In genomic region chr19:48097942-48098596, GRCm38 (mm10) we compare ENCODE assay signal across 13 mouse cellular contexts.
DNase-seq lines count a peak whose midpoint lies in the region; ATAC-seq lines count a peak whose summit lies in the region.
"Had no signal": no experiment of that assay in that cellular context is flagged by ENCODE, and none has a peak within 500 bp of the region (broad histone marks: within the 10 kb centered on the region; RNA-seq: fewer than 3 reads in every experiment).

No protein-coding gene starts in this region.

- H3K4me1 ChIP-seq in liver, embryonic 11.5 days (replicated peaks; ENCODE audit: control insufficient read depth, insufficient read depth, low read length), result no peaks in the 10 kb centered on the region
- H3K4me1 ChIP-seq: kidney, embryonic 15.5 days; neural tube, embryonic 12.5 days had no signal

- no peak overlapping the region for H3K9ac ChIP-seq in liver, embryonic 11.5 days (ENCODE audit: low read depth, low read length)
- H3K9ac ChIP-seq: kidney, embryonic 15.5 days; liver, embryonic 14.5 days; neural tube, embryonic 12.5 days had no signal

- H3K4me2 ChIP-seq in liver, embryonic 11.5 days, result no peak overlapping the region
- H3K4me2 ChIP-seq: kidney, embryonic 15.5 days; neural tube, embryonic 12.5 days had no signal

- H3K4me3 ChIP-seq in liver, embryonic 11.5 days (ENCODE audit: low read depth, low read length), result no peak overlapping the region
- H3K4me3 ChIP-seq: kidney, embryonic 15.5 days; neural tube, embryonic 12.5 days had no signal

- DNase-seq in layer of hippocampus, adult 11-12 months (ENCODE audit: low spot score), result peak; percentile 42
- DNase-seq in layer of hippocampus, adult 9-10 months (ENCODE audit: low spot score), result no peak
- peak; percentile 78 to 86 for DNase-seq in frontal cortex, adult 2 months (ENCODE audit: extremely low spot score in 1 of 2, low spot score in 1 of 2)
- DNase-seq in layer of hippocampus, postnatal 36 days, result peak; percentile 17 to 34
- DNase-seq in right cerebral cortex, postnatal 14 days, result peak; percentile 82
- DNase-seq in thymus, postnatal 10 days (ENCODE audit: low spot score in 2 of 2), result no peak
- DNase-seq in liver, embryonic 11.5 days (ENCODE audit: low spot score), result no peak
- no peak for DNase-seq in liver
- DNase-seq: cerebellum, adult 8-10 months; heart, adult 11 months had no signal

- no peaks in the 10 kb centered on the region for H3K36me3 ChIP-seq in liver, embryonic 11.5 days (ENCODE audit: control insufficient read depth, insufficient read depth, low read length)
- H3K36me3 ChIP-seq: kidney, embryonic 15.5 days; neural tube, embryonic 12.5 days had no signal

- H3K27ac ChIP-seq in liver, embryonic 11.5 days (ENCODE audit: low read depth, low read length), result no peak overlapping the region
- H3K27ac ChIP-seq: kidney, embryonic 15.5 days; liver, embryonic 14.5 days; neural tube, embryonic 12.5 days had no signal

- H3K27me3 ChIP-seq in liver, embryonic 11.5 days (replicated peaks; ENCODE audit: control insufficient read depth, insufficient read depth, low read length), result no peaks in the 10 kb centered on the region
- H3K27me3 ChIP-seq: kidney, embryonic 15.5 days; neural tube, embryonic 12.5 days had no signal

- H3K9me3 ChIP-seq in liver, embryonic 11.5 days (ENCODE audit: control insufficient read depth, low read length), result no peaks in the 10 kb centered on the region
- H3K9me3 ChIP-seq: kidney, embryonic 15.5 days had no signal

- ATAC-seq in liver, embryonic 11.5 days (replicated peaks; ENCODE audit: low FRiP score), result no peak

- WGBS in liver, embryonic 11.5 days, result 70% methylated on average over 5 of the region's 5 CpGs

Comparison
In these comparisons a context has a peak if more than half of its experiments do, and no peak if none do; other contexts are left out.
1. DNase-seq: peak in layer of hippocampus, adult 11-12 months (single experiment), frontal cortex, adult 2 months (2 of 2), layer of hippocampus, postnatal 36 days (2 of 2) and right cerebral cortex, postnatal 14 days (single experiment); none in layer of hippocampus, adult 9-10 months (single experiment), thymus, postnatal 10 days (0 of 2), liver, embryonic 11.5 days (single experiment) and liver (single experiment).